Mouse (Mus musculus) retina, postnatal 1 day (tissue): ENCODE measurements at regions not wholly inside any gene's neighbourhood (a gene's known extent, or its start where the extent isn't known, plus 50 kb on each side); places are given as distances from the start of the nearest gene placed in this dataset.
"Not testable (repeated sequence)": the region's sequence is repeated elsewhere in the genome, so short reads cannot be mapped to it uniquely, and the experiment has no call there.

Experiments
- DNase-seq: peaks from one replicate; pipeline ENCODE4 v3.0.0-alpha.2; 2012

DNA sequence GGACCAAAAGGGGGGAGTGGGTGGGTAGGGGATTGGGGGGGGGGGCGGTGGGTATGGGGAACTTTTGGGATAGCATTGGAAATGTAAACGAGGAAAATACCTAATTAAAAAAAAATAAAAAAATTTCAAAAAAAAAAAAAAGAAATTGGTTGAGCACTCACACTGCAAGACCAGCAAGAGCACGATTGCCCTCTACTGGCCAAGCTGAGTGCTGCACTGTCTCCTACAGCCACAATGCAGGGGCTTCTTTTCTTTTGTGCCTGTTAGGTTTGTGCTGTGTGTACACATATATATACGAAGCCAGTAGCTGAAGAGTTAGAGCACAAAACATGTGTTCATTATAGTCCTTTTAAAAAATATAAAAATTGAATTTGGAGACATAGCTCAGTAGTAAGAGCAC, 55.6 kb downstream of the Mup20 start:
- DNase-seq, result peak; percentile 32

DNA sequence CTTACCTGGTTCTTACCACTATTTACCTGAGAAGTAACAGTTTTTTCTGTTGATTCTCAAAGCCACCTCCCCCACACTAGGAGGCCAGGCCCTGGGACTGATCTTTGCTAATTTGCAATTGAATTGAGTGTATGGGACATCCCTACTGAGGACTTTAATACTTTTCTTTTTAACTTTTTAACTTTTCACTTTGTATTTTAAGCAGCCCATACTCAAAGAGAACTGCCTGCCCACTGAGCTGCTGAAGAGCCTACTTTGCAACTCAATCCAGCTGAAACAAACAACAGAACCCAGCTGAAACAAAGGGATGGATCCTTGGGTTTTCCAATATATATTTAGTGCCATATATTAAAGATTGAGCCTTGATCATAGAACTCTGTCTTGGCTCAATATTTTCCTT, 64.0 kb downstream of the Mup20 start:
- DNase-seq, result not testable (repeated sequence)

DNA sequence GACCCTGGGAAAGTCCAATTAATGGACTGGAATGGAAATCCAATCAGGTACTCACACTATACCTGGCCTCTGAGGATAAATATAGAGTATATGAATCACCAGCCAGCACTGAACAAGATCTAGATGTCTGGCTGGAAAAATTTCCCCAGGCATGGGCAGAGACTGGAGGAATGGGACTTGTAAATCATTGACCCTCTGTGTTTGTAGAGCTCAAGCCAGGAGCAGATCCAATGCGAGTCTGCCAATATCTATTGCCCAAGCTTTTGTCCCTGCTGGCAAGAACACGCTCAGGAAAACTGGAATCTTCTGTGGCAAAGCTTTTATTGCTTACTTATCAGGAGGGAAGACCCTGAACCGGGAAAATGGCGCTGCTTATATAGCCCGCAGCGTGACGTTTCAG, 77.8 kb downstream of the Mup20 start:
- no peak for DNase-seq

DNA sequence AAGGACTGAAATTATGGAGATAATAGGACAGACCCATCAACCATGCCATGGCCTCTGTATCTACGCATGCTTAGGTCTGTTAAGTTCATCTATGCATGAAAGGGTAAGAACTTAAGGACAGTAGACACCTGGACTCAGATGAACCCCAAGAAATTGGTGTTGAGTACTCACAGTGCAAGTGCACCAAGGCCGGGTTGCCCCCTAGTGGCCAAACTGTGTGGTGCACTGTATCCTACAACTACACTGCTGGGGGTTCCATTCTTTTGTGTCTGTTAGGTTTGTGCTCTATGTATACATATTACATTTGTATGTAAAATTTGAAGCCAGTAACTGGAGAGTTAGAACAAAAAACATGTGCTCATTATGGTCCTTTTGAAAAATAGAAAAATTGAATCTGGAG, 80.7 kb downstream of the Mup20 start:
- peak; percentile 35 for DNase-seq

DNA sequence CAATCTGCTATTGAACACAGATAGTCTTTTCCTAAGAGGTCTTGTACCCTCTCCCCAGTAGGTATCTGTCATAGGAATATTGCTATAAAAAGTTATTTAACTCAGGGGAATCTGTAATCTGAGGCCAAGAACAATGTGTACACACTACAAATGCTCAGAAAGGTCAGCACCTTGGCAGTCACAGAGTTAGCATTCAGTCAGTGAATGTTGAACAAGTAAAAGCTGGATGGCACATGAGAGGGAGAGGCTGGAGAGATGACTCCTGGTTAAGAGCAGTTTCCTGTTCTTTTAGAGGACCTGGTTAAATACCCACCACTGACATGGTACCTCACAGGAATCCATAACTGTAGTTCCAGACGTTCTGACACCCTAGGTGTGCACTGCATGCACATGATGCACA, 84.3 kb downstream of the Mup20 start:
- no peak for DNase-seq

DNA sequence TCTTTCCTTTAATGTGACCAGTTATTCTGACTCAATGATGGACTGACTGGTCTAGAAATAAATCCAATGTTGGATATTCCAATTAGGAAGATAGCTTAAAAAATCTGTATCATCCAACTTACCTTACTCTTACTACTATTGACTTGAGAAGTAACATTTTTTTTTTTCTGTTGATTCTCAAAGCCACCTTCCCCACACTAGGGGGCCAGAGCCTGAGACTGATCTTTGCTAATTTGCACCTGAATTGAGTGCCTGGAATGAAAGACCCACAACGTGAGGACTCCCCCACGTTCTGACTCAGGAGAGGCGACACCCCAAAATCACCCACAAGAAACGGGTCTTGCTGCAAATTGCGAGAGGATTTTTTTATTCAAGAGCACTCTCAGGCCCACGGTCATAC, 86.3 kb downstream of the Mup20 start:
- DNase-seq, result not testable (repeated sequence)

DNA sequence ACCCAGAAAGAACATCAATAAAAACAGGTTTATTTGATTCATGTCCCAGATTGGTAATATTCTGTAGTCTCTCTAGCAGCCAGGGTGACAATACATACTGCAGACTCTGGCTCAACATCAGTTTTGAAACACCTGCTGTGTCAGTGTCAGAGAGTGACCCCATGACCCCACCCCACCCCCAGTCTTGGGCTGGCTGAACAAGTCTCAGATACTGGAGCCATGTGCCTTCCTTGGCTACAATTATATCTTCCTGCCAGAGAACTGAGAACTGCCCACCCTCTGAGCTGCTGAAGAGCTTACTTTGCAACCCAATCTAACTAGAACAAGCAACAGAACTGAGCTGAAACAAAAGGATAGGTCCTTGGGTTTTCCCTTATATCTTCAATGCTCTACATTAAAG, 91.6 kb downstream of the Mup20 start:
- no peak for DNase-seq
